Mouse (Mus musculus): Measurements from ENCODE around the gene Dgcr2. TPM values are rescaled to one million over a fixed set of nuclear protein-coding genes. Genes with fewer than 3 reads are reported as not detected.

Dgcr2 gene
- 119 and 120 TPM in 2 replicates for polyA plus RNA-seq (2015; fragmentation: Nextera tagmentation; extraction: Ambion mirVana)

- Histone ChIP-seq H3K9me3 (no peaks in the 10 kb centered on the region), H3K36me3 (replicated peaks) (peaks cover 45% of the 10 kb centered on the region), H3K4me3 (no peak within 1 kb of the TSS), H3K27ac (no peak within 1 kb of the TSS), H3K27me3 (replicated peaks) (no peaks in the 10 kb centered on the region), H3K4me2 (no peak within 1 kb of the TSS), H3K4me1 (no peaks in the 10 kb centered on the region), H3K9ac (no peak within 1 kb of the TSS)
- ATAC-seq (replicated peaks): no peak
- 94% methylated on average over 14 of the region's 14 CpGs for WGBS
Measured at GRCm38 (mm10) chr16:17898462-17898861, at the start of gene Dgcr2, which contains the start of gene Tssk2. Gene Dgcr2, minus strand, starts transcription at chr16:17898562. Gene Tssk2, plus strand, starts transcription at chr16:17898637.

- ATAC-seq (replicated peaks): no peak
- Histone ChIP-seq H3K36me3 (replicated peaks) (no peaks in the 10 kb centered on the region), H3K4me1 (peaks cover 16% of the 10 kb centered on the region), H3K4me2 (no peak overlapping the region), H3K27me3 (replicated peaks) (no peaks in the 10 kb centered on the region), H3K4me3 (no peak overlapping the region), H3K9me3 (no peaks in the 10 kb centered on the region), H3K27ac (no peak overlapping the region), H3K9ac (no peak overlapping the region)
- 62% methylated on average over 7 of the region's 7 CpGs for WGBS
Measured at GRCm38 (mm10) chr16:17945081-17945831, 46.9 kb upstream of the Dgcr2 start.

GRCm38 (mm10) chr16:17943466-17943865, 45.1 kb upstream of the Dgcr2 start:
- no peaks in the 10 kb centered on the region for H3K4me1 ChIP-seq
- ATAC-seq (replicated peaks): no peak
- no peaks in the 10 kb centered on the region for H3K36me3 ChIP-seq (replicated peaks)
- no peaks in the 10 kb centered on the region for H3K9me3 ChIP-seq
- H3K27me3 ChIP-seq (replicated peaks): no peaks in the 10 kb centered on the region
- H3K27ac ChIP-seq: no peak overlapping the region
- WGBS: 69% methylated on average over 8 of the region's 8 CpGs
- no peak overlapping the region for H3K4me2 ChIP-seq
- H3K9ac ChIP-seq: no peak overlapping the region
- no peak overlapping the region for H3K4me3 ChIP-seq

GRCm38 (mm10) chr16:17939255-17939751, 40.9 kb upstream of the Dgcr2 start:
- no peak overlapping the region for H3K4me3 ChIP-seq
- WGBS: 55% methylated on average over 9 of the region's 9 CpGs
- no peak overlapping the region for H3K27ac ChIP-seq
- H3K36me3 ChIP-seq (replicated peaks): no peaks in the 10 kb centered on the region
- ATAC-seq (replicated peaks): no peak
- H3K27me3 ChIP-seq (replicated peaks): 0 out of 2 replicates have a peak, but pooled peaks cover 3% of the 10 kb centered on the region
- no peaks in the 10 kb centered on the region for H3K4me1 ChIP-seq
- no peak overlapping the region for H3K9ac ChIP-seq
- H3K4me2 ChIP-seq: no peak overlapping the region
- no peaks in the 10 kb centered on the region for H3K9me3 ChIP-seq

- H3K4me1 ChIP-seq: no peaks in the 10 kb centered on the region
- no peak overlapping the region for H3K4me3 ChIP-seq
- no peaks in the 10 kb centered on the region for H3K36me3 ChIP-seq (replicated peaks)
- H3K27me3 ChIP-seq (replicated peaks): 0 out of 2 replicates have a peak, but pooled peaks cover 3% of the 10 kb centered on the region
- ATAC-seq (replicated peaks): 0 out of 2 replicates have a peak, but pooled peaks have one; percentile 39
- H3K27ac ChIP-seq: no peak overlapping the region
- no peak overlapping the region for H3K9ac ChIP-seq
- WGBS: 11% methylated on average over 7 of the region's 7 CpGs
- H3K9me3 ChIP-seq: no peaks in the 10 kb centered on the region
- H3K4me2 ChIP-seq: no peak overlapping the region
Measured at GRCm38 (mm10) chr16:17938821-17939220, 40.5 kb upstream of the Dgcr2 start.

GRCm38 (mm10) chr16:17938187-17938586, 39.8 kb upstream of the Dgcr2 start:
- Histone ChIP-seq H3K27me3 (replicated peaks) (0 out of 2 replicates have a peak, but pooled peaks cover 3% of the 10 kb centered on the region), H3K9me3 (no peaks in the 10 kb centered on the region), H3K4me1 (no peaks in the 10 kb centered on the region), H3K27ac (no peak overlapping the region), H3K4me3 (no peak overlapping the region), H3K4me2 (no peak overlapping the region), H3K9ac (no peak overlapping the region), H3K36me3 (replicated peaks) (no peaks in the 10 kb centered on the region)
- ATAC-seq (replicated peaks): no peak
- 85% methylated on average over 7 of the region's 7 CpGs for WGBS

- 88% methylated on average over 10 of the region's 10 CpGs for WGBS
- no peak overlapping the region for H3K27ac ChIP-seq
- no peak overlapping the region for H3K9ac ChIP-seq
- no peaks in the 10 kb centered on the region for H3K36me3 ChIP-seq (replicated peaks)
- no peak overlapping the region for H3K4me3 ChIP-seq
- H3K9me3 ChIP-seq: no peaks in the 10 kb centered on the region
- 0 out of 2 replicates have a peak, but pooled peaks cover 3% of the 10 kb centered on the region for H3K27me3 ChIP-seq (replicated peaks)
- no peak for ATAC-seq (replicated peaks)
- H3K4me1 ChIP-seq: no peaks in the 10 kb centered on the region
- no peak overlapping the region for H3K4me2 ChIP-seq
Measured at GRCm38 (mm10) chr16:17936776-17937175, 38.4 kb upstream of the Dgcr2 start.

GRCm38 (mm10) chr16:17934445-17934910, 36.1 kb upstream of the Dgcr2 start:
- H3K9me3 ChIP-seq: no peaks in the 10 kb centered on the region
- no peak for ATAC-seq (replicated peaks)
- H3K4me1 ChIP-seq: no peaks in the 10 kb centered on the region; the same call in 1 of the 2 replicates
- no peaks in the 10 kb centered on the region for H3K36me3 ChIP-seq (replicated peaks)
- H3K27me3 ChIP-seq (replicated peaks): 0 out of 2 replicates have a peak, but pooled peaks cover 3% of the 10 kb centered on the region
- no peak overlapping the region for H3K27ac ChIP-seq
- H3K9ac ChIP-seq: no peak overlapping the region
- H3K4me3 ChIP-seq: no peak overlapping the region
- 55% methylated on average over 3 of the region's 3 CpGs for WGBS
- no peak overlapping the region for H3K4me2 ChIP-seq

- no peaks in the 10 kb centered on the region for H3K9me3 ChIP-seq
- no peak for ATAC-seq (replicated peaks)
- H3K4me2 ChIP-seq: no peak overlapping the region
- no peak overlapping the region for H3K9ac ChIP-seq
- 0 out of 2 replicates have a peak, but pooled peaks cover 3% of the 10 kb centered on the region for H3K27me3 ChIP-seq (replicated peaks)
- peaks cover 2% of the 10 kb centered on the region for H3K4me1 ChIP-seq
- 72% methylated on average over 9 of the region's 9 CpGs for WGBS
- no peak overlapping the region for H3K4me3 ChIP-seq
- H3K36me3 ChIP-seq (replicated peaks): no peaks in the 10 kb centered on the region
- H3K27ac ChIP-seq: no peak overlapping the region
Measured at GRCm38 (mm10) chr16:17933594-17934444, 35.5 kb upstream of the Dgcr2 start.

GRCm38 (mm10) chr16:17931906-17932460, 33.6 kb upstream of the Dgcr2 start:
- Histone ChIP-seq H3K4me3 (no peak overlapping the region), H3K9ac (no peak overlapping the region), H3K27me3 (replicated peaks) (0 out of 2 replicates have a peak, but pooled peaks cover 3% of the 10 kb centered on the region), H3K27ac (no peak overlapping the region), H3K9me3 (no peaks in the 10 kb centered on the region), H3K4me2 (no peak overlapping the region), H3K4me1 (peaks cover 11% of the 10 kb centered on the region), H3K36me3 (replicated peaks) (no peaks in the 10 kb centered on the region)
- 75% methylated on average over 5 of the region's 5 CpGs for WGBS
- ATAC-seq (replicated peaks): no peak

GRCm38 (mm10) chr16:17929631-17930030, 31.3 kb upstream of the Dgcr2 start:
- peaks cover 25% of the 10 kb centered on the region for H3K4me1 ChIP-seq
- no peaks in the 10 kb centered on the region for H3K9me3 ChIP-seq
- no peak overlapping the region for H3K27ac ChIP-seq
- no peak overlapping the region for H3K4me3 ChIP-seq
- no peak overlapping the region for H3K9ac ChIP-seq
- no peak for ATAC-seq (replicated peaks)
- H3K4me2 ChIP-seq: no peak overlapping the region
- H3K27me3 ChIP-seq (replicated peaks): no peaks in the 10 kb centered on the region
- H3K36me3 ChIP-seq (replicated peaks): no peaks in the 10 kb centered on the region; the same call in 1 of the 2 replicates
- 37% methylated on average over 2 of the region's 2 CpGs for WGBS

GRCm38 (mm10) chr16:17929211-17929610, 30.8 kb upstream of the Dgcr2 start:
- no peak overlapping the region for H3K9ac ChIP-seq
- H3K36me3 ChIP-seq (replicated peaks): no peaks in the 10 kb centered on the region; the same call in 1 of the 2 replicates
- H3K27me3 ChIP-seq (replicated peaks): no peaks in the 10 kb centered on the region
- H3K27ac ChIP-seq: peak overlapping the region; percentile 92
- peak overlapping the region; percentile 91 for H3K4me2 ChIP-seq
- WGBS: 6% methylated on average over 2 of the region's 2 CpGs
- H3K4me3 ChIP-seq: peak overlapping the region; percentile 85; the same call in 1 of the 2 replicates
- no peaks in the 10 kb centered on the region for H3K9me3 ChIP-seq
- H3K4me1 ChIP-seq: peaks cover 25% of the 10 kb centered on the region
- peak; percentile 4 for ATAC-seq (replicated peaks)

Data from midbrain, embryonic 15.5 days (tissue).